Mouse (Mus musculus) heart, embryonic 11.5 days (tissue): ENCODE results near the gene Smox. TPM values are rescaled to one million over a fixed set of nuclear protein-coding genes. Genes with fewer than 3 reads are reported as not detected.

Experiments used
- ATAC-seq: fragments of 200-750 bp; cut with Nextera tagmentation; replicated peaks from 2 replicates; pipeline ENCODE4 v1.8.0; 2017; ENCODE audit warnings: moderate library complexity; ENCODE audit not compliant: insufficient number of reproducible peaks, low FRiP score, low TSS enrichment
- H3K27ac ChIP-seq: fragments of 300-500 bp; sonication (generic); 2 replicates; pipeline ENCODE4 v1.5.1; 2014; ENCODE audit warnings: mild to moderate bottlenecking, low read depth, low read length
- H3K27me3 ChIP-seq: fragments of 300-500 bp; sonication (generic); 2 replicates; pipeline ENCODE4 v1.6.1; 2014; ENCODE audit warnings: mild to moderate bottlenecking, low read length, mixed read lengths; ENCODE audit not compliant: control insufficient read depth, insufficient read depth
- H3K36me3 ChIP-seq: fragments of 300-500 bp; sonication (generic); 2 replicates; pipeline ENCODE4 v1.6.1; 2014; ENCODE audit warnings: mild to moderate bottlenecking, low read length, moderate library complexity, mixed read lengths; ENCODE audit not compliant: control insufficient read depth, insufficient read depth
- H3K4me1 ChIP-seq: fragments of 300-500 bp; sonication (generic); 2 replicates; pipeline ENCODE4 v1.6.1; 2014; ENCODE audit warnings: low read length; ENCODE audit not compliant: control insufficient read depth, insufficient read depth
- H3K4me2 ChIP-seq: fragments of 300-500 bp; sonication (generic); 2 replicates; pipeline ENCODE4 v1.6.1; 2014; ENCODE audit warnings: mild to moderate bottlenecking, moderate library complexity
- H3K4me3 ChIP-seq: fragments of 300-500 bp; sonication (generic); 2 replicates; pipeline ENCODE4 v1.5.1; 2014; ENCODE audit warnings: low read depth, low read length
- H3K9ac ChIP-seq: fragments of 300-500 bp; sonication (generic); 2 replicates; pipeline ENCODE4 v1.6.1; 2014; ENCODE audit warnings: mild to moderate bottlenecking, low read depth, low read length, moderate library complexity
- H3K9me3 ChIP-seq: fragments of 300-500 bp; sonication (generic); replicated peaks from 2 replicates; pipeline ENCODE4 v1.6.1; 2016; ENCODE audit warnings: low read length; ENCODE audit not compliant: control insufficient read depth
- WGBS: fragments of 180-500 bp; shearing (Covaris S2); extraction: QIAGEN DNeasy Blood & Tissue Kit; methylation state at CpG from one replicate; pipeline ENCODE4 v1.1.7; 2014; ENCODE audit not compliant: insufficient replicate concordance; 5-methylcytosine and 5-hydroxymethylcytosine counted together
- polyA plus RNA-seq: library from polyadenylated mRNA; unstranded; fragments of >200 nt; fragmentation: Nextera tagmentation; extraction: Ambion mirVana; gene quantifications from 2 replicates; pipeline ENCODE4 v1.2.1, GENCODE M21; 2014

Smox gene
- polyA plus RNA-seq, 1 experiment from 2014 or later: 16.5 TPM

DNA sequence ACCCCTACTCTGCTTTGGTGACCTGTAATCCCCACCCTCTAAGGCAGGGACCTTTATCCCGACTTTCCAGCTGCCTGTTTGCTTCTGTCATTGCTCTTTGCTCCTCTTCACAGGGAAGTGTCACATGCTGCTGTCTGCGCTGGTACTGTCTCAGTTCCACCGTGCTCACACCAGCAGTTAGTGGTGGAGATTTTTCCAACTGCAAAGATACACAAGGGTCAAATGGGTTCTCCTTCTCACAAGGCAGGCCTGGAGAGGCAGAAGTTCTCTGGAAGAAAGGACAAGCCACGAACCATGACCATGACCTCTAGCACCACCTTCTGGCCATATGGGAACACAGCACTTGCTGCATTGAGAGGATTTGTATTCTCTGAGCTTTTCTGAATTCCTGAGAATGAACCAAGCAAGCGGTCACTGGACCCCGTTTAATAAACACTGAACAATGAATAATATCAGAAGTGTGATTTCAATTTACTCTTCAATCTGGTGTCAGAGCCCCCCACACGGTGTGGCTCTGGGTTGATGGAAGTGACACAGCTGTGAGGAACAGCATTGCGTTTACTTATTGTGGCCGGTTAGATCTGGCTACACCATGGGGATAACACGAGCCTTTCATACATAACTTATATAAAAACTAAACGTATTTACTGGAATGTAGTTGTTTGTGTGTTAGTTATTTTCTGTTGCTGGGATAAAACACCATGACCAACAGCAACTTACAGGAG, 38.8 kb downstream of the Smox start:
- Histone ChIP-seq H3K9me3 (no peaks in the 10 kb centered on the region), H3K27ac (no peak overlapping the region), H3K4me1 (no peaks in the 10 kb centered on the region), H3K9ac (no peak overlapping the region), H3K4me2 (no peak overlapping the region), H3K4me3 (no peak overlapping the region), H3K36me3 (no peaks in the 10 kb centered on the region), H3K27me3 (no peaks in the 10 kb centered on the region)
- WGBS: 29% methylated on average over 11 of the region's 11 CpGs
- ATAC-seq: no peak; the same call in 1 of the 2 replicates

DNA sequence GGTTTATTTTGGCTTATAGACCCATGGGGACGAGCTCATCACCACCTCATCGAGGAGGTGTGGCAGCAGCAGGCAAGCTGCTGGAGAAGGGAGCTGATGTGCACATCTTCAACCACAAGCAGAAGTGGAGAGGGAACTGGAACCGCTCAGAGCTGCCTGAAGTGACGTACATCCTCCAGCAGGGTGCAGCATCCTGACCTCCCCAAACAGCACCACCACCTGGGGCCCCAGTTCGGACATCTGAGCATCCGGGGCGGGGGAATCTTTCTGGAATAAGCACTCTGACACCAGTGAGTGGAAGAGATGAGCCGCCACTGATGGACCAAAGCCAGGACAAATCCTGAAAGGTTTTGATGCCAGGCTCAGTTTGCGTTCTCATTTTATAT, 39.3 kb downstream of the Smox start:
- H3K9ac ChIP-seq: no peak overlapping the region
- H3K4me3 ChIP-seq: no peak overlapping the region
- H3K4me2 ChIP-seq: no peak overlapping the region
- no peak overlapping the region for H3K27ac ChIP-seq
- no peaks in the 10 kb centered on the region for H3K27me3 ChIP-seq
- 21% methylated on average over 9 of the region's 9 CpGs for WGBS
- no peaks in the 10 kb centered on the region for H3K36me3 ChIP-seq
- no peak for ATAC-seq
- no peaks in the 10 kb centered on the region for H3K4me1 ChIP-seq
- H3K9me3 ChIP-seq: no peaks in the 10 kb centered on the region

DNA sequence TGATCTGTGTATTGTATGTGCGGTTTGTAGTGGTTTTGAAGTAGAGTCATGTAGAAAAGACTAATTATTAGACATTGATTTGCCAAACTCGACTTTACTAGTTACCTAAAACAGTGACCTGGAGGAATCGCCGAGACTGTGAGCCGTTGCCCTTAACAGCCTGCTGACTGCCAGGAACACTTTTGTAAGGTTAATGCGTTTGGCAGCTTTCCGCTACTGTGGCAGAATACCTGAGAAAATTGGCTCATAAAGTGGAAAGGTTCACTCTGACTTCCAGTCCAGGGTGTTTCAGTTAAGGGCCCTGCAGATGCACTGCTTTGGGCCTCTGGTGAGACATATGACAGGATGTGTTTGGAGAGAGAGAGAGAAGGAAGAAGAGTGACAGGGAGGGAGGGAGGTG, 40.0 kb downstream of the Smox start:
- Histone ChIP-seq H3K4me3 (no peak overlapping the region), H3K36me3 (no peaks in the 10 kb centered on the region), H3K4me2 (no peak overlapping the region), H3K27me3 (no peaks in the 10 kb centered on the region), H3K9me3 (no peaks in the 10 kb centered on the region), H3K9ac (no peak overlapping the region), H3K27ac (no peak overlapping the region), H3K4me1 (no peaks in the 10 kb centered on the region)
- no peak for ATAC-seq
- WGBS: 76% methylated on average over 7 of the region's 7 CpGs

DNA sequence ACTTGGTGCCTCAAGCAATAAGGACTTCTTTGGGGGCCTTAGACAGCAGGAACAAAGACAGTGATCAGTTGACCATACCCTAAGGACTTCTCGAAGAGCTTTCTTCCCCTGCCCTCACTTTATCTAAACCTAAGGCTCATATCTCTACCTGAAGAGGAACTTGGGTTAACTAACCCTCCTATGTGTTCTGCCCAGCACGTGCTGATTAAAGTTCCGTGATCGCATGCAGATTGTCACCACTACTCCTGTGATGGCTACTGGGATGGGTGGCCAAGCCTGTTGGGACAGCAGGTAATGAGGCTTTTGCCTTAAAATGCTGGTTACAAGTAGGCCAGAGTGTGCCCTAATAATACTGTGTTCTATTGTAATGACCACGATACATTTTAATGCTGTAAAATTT, 43.9 kb downstream of the Smox start:
- Histone ChIP-seq H3K27ac (no peak overlapping the region), H3K4me1 (no peaks in the 10 kb centered on the region), H3K4me3 (no peak overlapping the region), H3K36me3 (no peaks in the 10 kb centered on the region), H3K27me3 (no peaks in the 10 kb centered on the region), H3K9ac (no peak overlapping the region), H3K9me3 (no peaks in the 10 kb centered on the region), H3K4me2 (no peak overlapping the region)
- ATAC-seq: no peak
- 83% methylated on average over 5 of the region's 5 CpGs for whole genome bisulfite sequencing

DNA sequence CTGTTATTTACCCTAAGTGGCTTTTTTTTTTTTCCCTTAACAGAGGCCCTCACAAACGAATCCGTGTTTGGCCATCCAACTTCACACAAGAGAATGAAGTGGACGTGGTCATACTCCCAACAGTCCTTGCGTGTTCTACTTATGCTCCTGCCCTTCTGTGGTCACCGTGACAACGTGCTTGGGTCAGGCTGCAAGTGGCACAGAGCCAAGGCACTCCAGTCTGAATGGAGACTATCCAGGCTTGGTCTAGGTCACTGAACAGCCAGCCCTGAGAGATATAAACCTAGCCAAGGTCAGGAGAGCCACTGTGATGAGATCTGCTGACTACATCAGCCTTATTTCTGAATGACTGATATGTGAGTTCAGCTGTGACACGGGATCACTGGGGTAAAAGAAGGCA, 47.0 kb downstream of the Smox start:
- Histone ChIP-seq H3K36me3 (no peaks in the 10 kb centered on the region), H3K27ac (no peak overlapping the region; the same call in 1 of the 2 replicates), H3K4me2 (no peak overlapping the region), H3K9ac (no peak overlapping the region), H3K9me3 (no peaks in the 10 kb centered on the region), H3K4me1 (no peaks in the 10 kb centered on the region), H3K4me3 (no peak overlapping the region), H3K27me3 (peaks cover 2% of the 10 kb centered on the region; the same call in 1 of the 2 replicates)
- 0 out of 2 replicates have a peak, but pooled peaks have one; percentile 52 for ATAC-seq
- 53% methylated on average over 7 of the region's 7 CpGs for whole genome bisulfite sequencing

DNA sequence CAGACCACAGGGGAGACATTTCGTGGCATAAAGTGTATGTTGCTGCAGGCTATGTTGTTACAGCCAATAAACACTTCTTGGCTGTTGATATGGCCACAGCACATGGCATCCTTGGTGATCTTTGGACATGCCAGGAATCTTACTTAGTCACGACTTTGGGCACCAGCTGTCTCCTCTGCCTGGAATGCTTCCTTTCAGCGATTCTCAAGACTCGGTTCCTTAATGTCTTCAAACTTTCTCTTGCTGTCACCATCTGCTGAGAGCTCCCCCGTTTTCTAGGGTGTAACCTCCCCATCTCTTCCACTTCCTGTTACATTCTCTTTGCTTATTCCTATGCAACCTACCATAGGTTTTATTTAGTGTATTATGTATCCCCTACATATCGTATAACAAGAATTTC, 48.5 kb downstream of the Smox start:
- no peak for ATAC-seq
- no peak overlapping the region for H3K4me2 ChIP-seq
- no peak overlapping the region for H3K4me3 ChIP-seq
- no peak overlapping the region for H3K9ac ChIP-seq
- H3K27me3 ChIP-seq: peaks cover 6% of the 10 kb centered on the region; the same call in 1 of the 2 replicates
- no peaks in the 10 kb centered on the region for H3K9me3 ChIP-seq
- H3K4me1 ChIP-seq: no peaks in the 10 kb centered on the region
- WGBS: 74% methylated on average over 6 of the region's 6 CpGs
- no peaks in the 10 kb centered on the region for H3K36me3 ChIP-seq
- no peak overlapping the region for H3K27ac ChIP-seq

DNA sequence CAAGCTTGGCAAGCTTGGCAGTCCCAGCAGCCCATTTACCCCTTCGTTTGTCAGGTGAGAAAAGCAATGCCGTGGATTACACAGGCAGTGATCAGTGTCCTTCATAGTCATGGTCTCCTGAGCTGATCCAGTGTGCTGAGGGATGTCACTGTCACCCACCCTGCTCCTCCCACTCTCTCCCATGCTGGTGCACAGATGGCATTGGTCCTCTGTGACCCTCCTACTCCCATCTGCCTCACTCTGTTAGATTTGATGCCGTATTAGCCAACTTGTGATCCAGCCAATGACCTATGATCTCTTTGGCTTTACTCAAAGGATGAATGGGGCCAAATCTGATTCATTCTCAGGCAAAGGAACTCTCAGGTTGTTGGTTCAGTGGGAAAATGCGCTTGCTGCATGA, 50.4 kb downstream of the Smox start:
- Histone ChIP-seq H3K9ac (no peak overlapping the region), H3K4me3 (no peak overlapping the region), H3K4me2 (no peak overlapping the region), H3K27me3 (peaks cover 22% of the 10 kb centered on the region), H3K27ac (no peak overlapping the region), H3K36me3 (no peaks in the 10 kb centered on the region), H3K9me3 (no peaks in the 10 kb centered on the region), H3K4me1 (peaks cover 8% of the 10 kb centered on the region; the same call in 1 of the 2 replicates)
- no peak for ATAC-seq
- WGBS: 74% methylated on average over 4 of the region's 4 CpGs

DNA sequence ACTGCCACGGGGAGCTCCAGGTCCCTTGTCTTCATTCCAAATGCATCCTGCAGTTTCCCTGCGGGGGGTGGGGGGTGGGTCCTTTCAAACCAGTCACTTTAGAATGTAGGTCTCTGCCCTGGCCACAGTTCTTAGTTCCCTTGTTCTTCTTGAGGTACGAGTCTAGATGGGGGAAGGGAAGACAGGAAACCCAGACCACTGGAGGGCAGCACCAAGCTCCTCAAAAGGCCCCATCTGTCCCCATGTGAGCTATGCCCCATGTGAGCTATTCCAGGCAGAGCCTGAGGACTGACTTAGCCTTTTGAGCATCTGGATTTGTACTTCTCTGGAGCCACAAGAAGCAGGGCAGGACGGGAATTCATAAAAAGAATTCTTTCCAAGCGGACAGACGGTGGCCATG, 51.2 kb downstream of the Smox start:
- no peak overlapping the region for H3K9ac ChIP-seq
- no peaks in the 10 kb centered on the region for H3K9me3 ChIP-seq
- H3K27ac ChIP-seq: no peak overlapping the region
- ATAC-seq: no peak
- no peak overlapping the region for H3K4me3 ChIP-seq
- H3K4me1 ChIP-seq: peaks cover 10% of the 10 kb centered on the region; the same call in 1 of the 2 replicates
- no peaks in the 10 kb centered on the region for H3K36me3 ChIP-seq
- H3K4me2 ChIP-seq: no peak overlapping the region
- WGBS: 27% methylated on average over 6 of the region's 6 CpGs
- H3K27me3 ChIP-seq: peaks cover 31% of the 10 kb centered on the region
